Mouse (Mus musculus): ENCODE results near the gene 4930432K21Rik. TPM values are rescaled to one million over a fixed set of nuclear protein-coding genes. Genes with fewer than 3 reads are reported as not detected.

4930432K21Rik gene
- polyA plus RNA-seq, 1 experiment from 2014 or later, result 0.53 TPM

DNA sequence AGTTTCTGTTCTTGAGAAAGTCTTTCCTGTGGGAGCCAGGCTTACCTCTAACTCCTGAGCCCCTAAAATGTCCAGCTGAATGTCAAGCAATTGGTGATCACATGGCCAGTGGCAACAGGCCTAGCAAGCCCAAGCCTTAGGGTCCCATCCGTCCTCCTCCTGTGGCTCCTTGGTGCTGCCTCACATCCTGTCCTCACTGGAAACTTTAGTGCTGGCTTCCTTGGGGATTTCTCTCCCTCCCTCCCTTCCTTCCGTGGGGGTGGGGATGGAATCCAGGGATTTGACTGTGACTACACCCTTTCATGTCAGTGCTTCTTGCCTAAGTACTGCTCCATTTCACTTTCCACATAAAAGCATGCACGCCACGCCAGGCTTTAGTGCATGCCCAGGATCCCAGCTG is 41.8 kb downstream of the 4930432K21Rik start:
- H3K4me3 ChIP-seq (ENCODE audit: low read depth, low read length), result no peak overlapping the region
- 40% methylated on average over 4 of the region's 4 CpGs for WGBS
- H3K36me3 ChIP-seq (replicated peaks; ENCODE audit: control insufficient read depth, insufficient read depth, low read depth, low read length), result no peaks in the 10 kb centered on the region
- H3K27ac ChIP-seq (replicated peaks; ENCODE audit: low read depth, low read length), result no peak overlapping the region
- H3K9me3 ChIP-seq (replicated peaks; ENCODE audit: control insufficient read depth, low read length), result no peaks in the 10 kb centered on the region
- no peaks in the 10 kb centered on the region for H3K27me3 ChIP-seq (ENCODE audit: control insufficient read depth, insufficient read depth, low read length)
- DNase-seq (ENCODE audit: low spot score), result no peak
- no peak overlapping the region for H3K9ac ChIP-seq (replicated peaks; ENCODE audit: low read length)
- H3K4me1 ChIP-seq (ENCODE audit: control insufficient read depth, insufficient read depth, low read length), result peaks cover 5% of the 10 kb centered on the region
- no peak for ATAC-seq (replicated peaks; ENCODE audit: insufficient number of reproducible peaks, low FRiP score, low TSS enrichment, low read depth)
- H3K4me2 ChIP-seq (ENCODE audit: low read depth, low read length), result no peak overlapping the region

DNA sequence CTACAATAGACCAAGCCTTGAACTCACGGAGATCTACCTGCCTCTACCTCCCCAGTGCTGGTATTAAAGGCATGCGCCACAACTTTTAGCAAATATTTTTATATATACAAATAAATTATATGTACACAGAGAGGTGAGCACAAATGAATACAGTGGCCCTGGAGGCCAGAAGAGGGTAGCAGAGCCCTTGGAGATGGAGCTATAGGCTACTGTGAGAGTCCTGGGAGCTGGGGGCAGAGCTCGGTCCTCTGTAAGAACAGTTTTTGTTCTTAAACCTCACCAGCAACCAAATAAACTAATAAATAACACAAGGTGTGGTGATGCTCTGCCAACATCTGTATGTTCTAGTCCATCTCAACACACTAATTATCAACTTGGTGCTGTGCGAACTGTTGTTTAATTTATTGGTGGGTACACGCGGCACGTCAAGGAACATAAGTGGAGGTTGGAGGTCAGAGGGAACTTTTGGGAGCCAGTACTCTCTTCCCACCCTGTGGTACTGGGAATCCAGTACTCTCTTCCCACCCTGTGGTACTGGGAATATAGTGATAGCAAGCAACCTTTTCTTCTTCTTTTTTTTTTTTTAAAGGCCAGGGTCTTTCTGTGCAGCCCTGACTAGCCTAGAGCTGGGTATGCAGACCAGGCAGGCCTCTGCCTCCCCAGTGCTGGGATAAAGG is 42.5 kb downstream of the 4930432K21Rik start:
- 92% methylated on average over 7 of the region's 7 CpGs for WGBS

DNA sequence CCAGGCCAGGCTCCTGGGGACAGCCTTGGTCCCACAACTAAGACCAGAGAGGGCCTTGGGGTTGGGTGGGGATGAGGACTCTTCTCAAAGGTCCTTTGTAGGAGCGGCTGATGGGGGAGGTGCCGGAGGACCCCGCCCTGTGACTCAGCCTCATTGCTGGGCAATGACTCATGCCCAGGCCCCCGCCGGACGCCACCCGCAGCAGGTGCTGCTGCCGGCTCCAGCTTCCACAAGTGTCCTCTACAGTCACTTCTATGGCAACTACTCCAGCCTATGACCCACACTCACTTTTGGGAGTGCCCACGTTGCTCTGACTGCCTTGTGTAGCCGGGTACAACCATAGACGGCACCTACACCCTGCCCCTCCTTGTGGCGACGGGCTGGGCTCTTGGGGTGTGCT is 44.2 kb downstream of the 4930432K21Rik start:
- peaks cover 5% of the 10 kb centered on the region for H3K4me1 ChIP-seq (ENCODE audit: control insufficient read depth, insufficient read depth, low read length)
- no peak for DNase-seq (ENCODE audit: low spot score)
- peak overlapping the region; percentile 29; the same call in 1 of the 2 replicates for H3K4me2 ChIP-seq (ENCODE audit: low read depth, low read length)
- no peaks in the 10 kb centered on the region for H3K9me3 ChIP-seq (replicated peaks; ENCODE audit: control insufficient read depth, low read length)
- H3K9ac ChIP-seq (replicated peaks; ENCODE audit: low read length), result peak overlapping the region; percentile 32
- no peak overlapping the region for H3K27ac ChIP-seq (replicated peaks; ENCODE audit: low read depth, low read length)
- H3K4me3 ChIP-seq (ENCODE audit: low read depth, low read length), result no peak overlapping the region
- peak; percentile 30; the same call in 1 of the 2 replicates for ATAC-seq (replicated peaks; ENCODE audit: insufficient number of reproducible peaks, low FRiP score, low TSS enrichment, low read depth)
- H3K27me3 ChIP-seq (ENCODE audit: control insufficient read depth, insufficient read depth, low read length), result no peaks in the 10 kb centered on the region
- WGBS, result 34% methylated on average over 13 of the region's 13 CpGs
- H3K36me3 ChIP-seq (replicated peaks; ENCODE audit: control insufficient read depth, insufficient read depth, low read depth, low read length), result no peaks in the 10 kb centered on the region

More for the DNA sequence above, 42.5 kb downstream of the 4930432K21Rik start:
- H3K9ac ChIP-seq (replicated peaks; ENCODE audit: low read length), result no peak overlapping the region
- H3K27ac ChIP-seq (replicated peaks; ENCODE audit: low read depth, low read length), result no peak overlapping the region
- no peak for DNase-seq (ENCODE audit: low spot score)
- H3K9me3 ChIP-seq (replicated peaks; ENCODE audit: control insufficient read depth, low read length), result no peaks in the 10 kb centered on the region
- H3K4me3 ChIP-seq (ENCODE audit: low read depth, low read length), result no peak overlapping the region
- no peak for ATAC-seq (replicated peaks; ENCODE audit: insufficient number of reproducible peaks, low FRiP score, low TSS enrichment, low read depth)
- H3K4me1 ChIP-seq (ENCODE audit: control insufficient read depth, insufficient read depth, low read length), result peaks cover 5% of the 10 kb centered on the region
- no peak overlapping the region for H3K4me2 ChIP-seq (ENCODE audit: low read depth, low read length)
- no peaks in the 10 kb centered on the region for H3K27me3 ChIP-seq (ENCODE audit: control insufficient read depth, insufficient read depth, low read length)
- H3K36me3 ChIP-seq (replicated peaks; ENCODE audit: control insufficient read depth, insufficient read depth, low read depth, low read length), result no peaks in the 10 kb centered on the region

DNA sequence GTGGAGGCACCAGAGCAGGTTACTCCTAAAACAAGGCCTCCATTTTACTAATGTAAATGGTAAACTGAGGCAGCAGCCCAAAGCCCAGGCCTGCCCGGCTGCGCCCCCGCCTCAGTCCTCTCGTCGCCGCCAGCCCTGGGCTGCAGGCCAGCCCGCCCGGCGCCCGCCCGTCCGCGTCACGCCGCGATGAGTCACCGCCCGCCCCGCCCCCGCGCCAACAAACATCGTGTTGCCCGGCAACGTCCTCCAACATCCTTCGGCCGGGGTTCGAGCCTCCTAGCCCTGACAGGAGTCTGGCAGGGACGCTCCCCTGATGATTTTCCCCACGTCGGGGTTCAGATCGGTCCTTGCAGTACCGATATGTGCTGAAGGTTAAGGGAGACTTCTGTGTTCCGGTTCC is 44.7 kb downstream of the 4930432K21Rik start:
- Histone ChIP-seq H3K27ac (replicated peaks; ENCODE audit: low read depth, low read length) (no peak overlapping the region), H3K9ac (replicated peaks; ENCODE audit: low read length) (peak overlapping the region; percentile 2), H3K4me1 (ENCODE audit: control insufficient read depth, insufficient read depth, low read length) (peaks cover 5% of the 10 kb centered on the region; the same call in 1 of the 2 replicates), H3K4me2 (ENCODE audit: low read depth, low read length) (peak overlapping the region; percentile 29), H3K27me3 (ENCODE audit: control insufficient read depth, insufficient read depth, low read length) (no peaks in the 10 kb centered on the region), H3K4me3 (ENCODE audit: low read depth, low read length) (peak overlapping the region; percentile 19; the same call in 1 of the 2 replicates), H3K9me3 (replicated peaks; ENCODE audit: control insufficient read depth, low read length) (no peaks in the 10 kb centered on the region), H3K36me3 (replicated peaks; ENCODE audit: control insufficient read depth, insufficient read depth, low read depth, low read length) (no peaks in the 10 kb centered on the region)
- DNase-seq (ENCODE audit: low spot score) (peak; percentile 80), ATAC-seq (replicated peaks; ENCODE audit: insufficient number of reproducible peaks, low FRiP score, low TSS enrichment, low read depth) (peak; percentile 32; the same call in 1 of the 2 replicates)
- 6% methylated on average over 33 of the region's 33 CpGs for WGBS

DNA sequence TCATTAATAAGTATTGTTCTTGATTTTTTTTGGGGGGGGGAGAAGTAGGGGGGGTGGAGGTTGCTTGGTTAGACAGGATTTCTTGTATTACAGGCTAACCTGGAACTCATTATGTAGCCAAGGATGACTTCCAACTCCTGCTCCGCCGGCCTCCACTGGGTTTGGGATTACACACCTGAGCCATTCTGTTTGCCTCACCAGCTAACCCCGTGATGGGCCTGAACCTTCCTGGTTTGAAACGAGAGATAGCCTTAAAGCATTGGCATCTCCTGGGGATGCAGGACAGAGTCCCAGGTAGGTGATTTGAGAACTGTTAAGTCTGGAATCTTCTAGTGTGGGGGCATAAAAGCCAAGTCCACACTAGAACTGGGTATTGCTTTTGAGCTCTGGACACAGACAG is 45.3 kb downstream of the 4930432K21Rik start:
- ATAC-seq (replicated peaks; ENCODE audit: insufficient number of reproducible peaks, low FRiP score, low TSS enrichment, low read depth), result no peak

DNA sequence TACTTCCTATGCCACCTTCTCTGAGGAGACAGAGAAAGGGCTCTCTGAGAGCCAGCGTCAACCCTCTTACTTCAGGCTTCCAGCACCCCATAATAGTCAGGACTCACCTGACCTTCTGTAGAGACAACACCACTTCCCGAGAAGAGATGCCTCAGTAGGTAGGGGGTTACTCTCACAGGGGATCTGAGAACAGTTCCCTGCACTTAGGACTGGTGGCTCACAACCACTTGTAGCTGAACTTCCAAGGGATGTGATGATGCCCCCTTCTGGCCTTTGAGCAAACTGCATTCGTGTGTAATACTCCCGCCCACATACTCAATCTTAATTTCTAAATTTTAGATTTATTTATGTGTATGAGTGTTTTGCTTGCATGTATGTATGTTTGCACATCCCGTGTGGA is 45.7 kb downstream of the 4930432K21Rik start:
- Histone ChIP-seq H3K4me1 (ENCODE audit: control insufficient read depth, insufficient read depth, low read length) (peaks cover 7% of the 10 kb centered on the region; the same call in 1 of the 2 replicates), H3K27ac (replicated peaks; ENCODE audit: low read depth, low read length) (no peak overlapping the region), H3K4me3 (ENCODE audit: low read depth, low read length) (no peak overlapping the region), H3K9me3 (replicated peaks; ENCODE audit: control insufficient read depth, low read length) (no peaks in the 10 kb centered on the region), H3K9ac (replicated peaks; ENCODE audit: low read length) (no peak overlapping the region), H3K36me3 (replicated peaks; ENCODE audit: control insufficient read depth, insufficient read depth, low read depth, low read length) (no peaks in the 10 kb centered on the region), H3K27me3 (ENCODE audit: control insufficient read depth, insufficient read depth, low read length) (no peaks in the 10 kb centered on the region), H3K4me2 (ENCODE audit: low read depth, low read length) (no peak overlapping the region)
- 76% methylated on average over 5 of the region's 5 CpGs for WGBS
- no peak for ATAC-seq (replicated peaks; ENCODE audit: insufficient number of reproducible peaks, low FRiP score, low TSS enrichment, low read depth)
- peak; percentile 55 for DNase-seq (ENCODE audit: low spot score)

More for the DNA sequence above, 45.3 kb downstream of the 4930432K21Rik start:
- Histone ChIP-seq H3K4me1 (ENCODE audit: control insufficient read depth, insufficient read depth, low read length) (peaks cover 5% of the 10 kb centered on the region; the same call in 1 of the 2 replicates), H3K4me2 (ENCODE audit: low read depth, low read length) (no peak overlapping the region), H3K9me3 (replicated peaks; ENCODE audit: control insufficient read depth, low read length) (no peaks in the 10 kb centered on the region), H3K4me3 (ENCODE audit: low read depth, low read length) (no peak overlapping the region), H3K27me3 (ENCODE audit: control insufficient read depth, insufficient read depth, low read length) (no peaks in the 10 kb centered on the region), H3K9ac (replicated peaks; ENCODE audit: low read length) (no peak overlapping the region), H3K27ac (replicated peaks; ENCODE audit: low read depth, low read length) (no peak overlapping the region), H3K36me3 (replicated peaks; ENCODE audit: control insufficient read depth, insufficient read depth, low read depth, low read length) (no peaks in the 10 kb centered on the region)
- peak; percentile 45 for DNase-seq (ENCODE audit: low spot score)
- 44% methylated on average over 4 of the region's 4 CpGs for WGBS

DNA sequence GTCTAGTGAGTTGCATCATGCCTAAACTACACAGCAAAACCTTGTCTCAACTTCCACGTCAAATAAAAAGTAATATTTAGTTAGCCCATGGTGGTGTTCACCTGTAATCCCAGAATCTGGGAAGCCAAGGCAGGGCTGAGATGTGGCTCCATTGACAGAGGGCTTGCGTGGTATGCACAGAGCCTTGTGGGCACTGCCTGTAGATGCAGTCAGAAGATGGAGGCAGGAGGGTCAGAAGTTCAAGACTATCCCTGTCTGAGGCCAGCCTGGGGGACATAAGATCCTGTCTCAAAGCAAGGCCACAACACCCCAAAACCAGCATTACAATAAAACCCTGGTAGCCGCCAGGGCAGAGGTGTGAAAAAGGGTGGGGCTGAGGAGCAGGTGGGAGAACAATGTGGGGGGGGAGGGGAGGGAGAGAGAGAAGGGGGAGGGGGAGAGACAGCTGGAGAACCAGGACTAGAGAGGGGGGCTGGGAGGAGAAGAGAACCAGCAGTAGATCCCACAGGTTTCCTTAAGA is 46.5 kb downstream of the 4930432K21Rik start:
- 81% methylated on average over 3 of the region's 3 CpGs for WGBS
- H3K9me3 ChIP-seq (replicated peaks; ENCODE audit: control insufficient read depth, low read length), result no peaks in the 10 kb centered on the region
- H3K4me3 ChIP-seq (ENCODE audit: low read depth, low read length), result no peak overlapping the region
- H3K9ac ChIP-seq (replicated peaks; ENCODE audit: low read length), result no peak overlapping the region
- ATAC-seq (replicated peaks; ENCODE audit: insufficient number of reproducible peaks, low FRiP score, low TSS enrichment, low read depth) (no peak), DNase-seq (ENCODE audit: low spot score) (no peak)
- H3K36me3 ChIP-seq (replicated peaks; ENCODE audit: control insufficient read depth, insufficient read depth, low read depth, low read length), result no peaks in the 10 kb centered on the region
- peaks cover 11% of the 10 kb centered on the region for H3K4me1 ChIP-seq (ENCODE audit: control insufficient read depth, insufficient read depth, low read length)
- H3K27me3 ChIP-seq (ENCODE audit: control insufficient read depth, insufficient read depth, low read length), result no peaks in the 10 kb centered on the region
- no peak overlapping the region for H3K27ac ChIP-seq (replicated peaks; ENCODE audit: low read depth, low read length)
- H3K4me2 ChIP-seq (ENCODE audit: low read depth, low read length), result no peak overlapping the region

Measured in embryonic facial prominence, embryonic 11.5 days (tissue).